Mouse (Mus musculus) heart, adult 8-10 months (tissue): ENCODE measurements around the gene Cdk14. TPM values are rescaled to one million over a fixed set of nuclear protein-coding genes. Genes with fewer than 3 reads are reported as not detected.

Experiments
- microRNA-seq: library from miRNA; unstranded; fragments of <30 nt; microRNA quantifications from one replicate; pipeline ENCODE4 v1.2.0, GENCODE M21; 2022
- total RNA-seq, 4 experiments: library from RNA; stranded (reverse); gene quantifications; 2 replicates each; pipeline ENCODE4 v1.2.4; 2022

The Cdk14 gene
- total RNA-seq, 4 experiments from 2014 or later: 5.5 to 7.2 (median 6.3) TPM

Small RNA genes lying within 50 kb of the gene (microRNA-seq; reads per million reads assigned to microRNA genes)
- gene Gm25037: not detected
- gene Gm44483: not detected

Other genes with a start within 250 kb of the Cdk14 start
- not detected for gene 1700015F17Rik, start 58.8 kb upstream of the Cdk14 start, total RNA-seq
- 10 to 100 TPM; 13.7 to 24.2 (median 16.9) TPM for gene Cldn12, start 94.6 kb upstream of the Cdk14 start, total RNA-seq
- gene Gtpbp10, start 139.2 kb upstream of the Cdk14 start, total RNA-seq: 10 to 100 TPM in 3 of 4 experiments, 1 to 10 TPM in 1; 9.1 to 13.0 (median 11.1) TPM
- not detected for gene Gm8773, start 153.5 kb upstream of the Cdk14 start, total RNA-seq
- gene Cfap69, start 243.9 kb upstream of the Cdk14 start, total RNA-seq: 1 to 10 TPM in 1 of 4 experiments, under 1 TPM in 3; 0.44 to 1.1 (median 0.68) TPM